Mouse (Mus musculus): Measurements from ENCODE around the gene Sprn.

Sprn gene

GRCm38 (mm10) chr7:140154218-140154927, at the start of gene Sprn:
Sprn (minus strand) TSS chr7:140154877.
- DNase-seq (ENCODE audit: low read depth, low spot score), result peak; percentile 51

- DNase-seq (ENCODE audit: low read depth, low spot score), result no peak
Observed at GRCm38 (mm10) chr7:140201090-140201489, 46.4 kb upstream of the Sprn start.

GRCm38 (mm10) chr7:140196002-140196401, 41.3 kb upstream of the Sprn start:
- DNase-seq (ENCODE audit: low read depth, low spot score), result no peak

GRCm38 (mm10) chr7:140194031-140194430, 39.4 kb upstream of the Sprn start:
- no peak for DNase-seq (ENCODE audit: low read depth, low spot score)

GRCm38 (mm10) chr7:140192851-140193250, 38.2 kb upstream of the Sprn start:
- no peak for DNase-seq (ENCODE audit: low read depth, low spot score)

- DNase-seq (ENCODE audit: low read depth, low spot score), result no peak
Observed at GRCm38 (mm10) chr7:140192445-140192844, 37.8 kb upstream of the Sprn start.

- DNase-seq (ENCODE audit: low read depth, low spot score), result no peak
Observed at GRCm38 (mm10) chr7:140190435-140190834, 35.8 kb upstream of the Sprn start.

GRCm38 (mm10) chr7:140188391-140189328, 34.0 kb upstream of the Sprn start:
- peak; percentile 16 for DNase-seq (ENCODE audit: low read depth, low spot score)

- no peak for DNase-seq (ENCODE audit: low read depth, low spot score)
Observed at GRCm38 (mm10) chr7:140187721-140188390, 33.2 kb upstream of the Sprn start.

GRCm38 (mm10) chr7:140186646-140187620, 32.3 kb upstream of the Sprn start:
- no peak for DNase-seq (ENCODE audit: low read depth, low spot score)

GRCm38 (mm10) chr7:140184206-140184605, 29.5 kb upstream of the Sprn start:
- DNase-seq (ENCODE audit: low read depth, low spot score), result no peak

- DNase-seq (ENCODE audit: low read depth, low spot score), result no peak
Observed at GRCm38 (mm10) chr7:140180692-140181091, 26.0 kb upstream of the Sprn start.

- DNase-seq (ENCODE audit: low read depth, low spot score), result no peak
Observed at GRCm38 (mm10) chr7:140179176-140179575, 24.5 kb upstream of the Sprn start.

- DNase-seq (ENCODE audit: low read depth, low spot score), result no peak
Observed at GRCm38 (mm10) chr7:140172936-140173335, 18.3 kb upstream of the Sprn start, which contains the start of gene Olfr523. Olfr523 (plus strand) TSS chr7:140173217.

GRCm38 (mm10) chr7:140170863-140171262, 16.2 kb upstream of the Sprn start:
- DNase-seq (ENCODE audit: low read depth, low spot score), result no peak

- DNase-seq (ENCODE audit: low read depth, low spot score), result no peak
Observed at GRCm38 (mm10) chr7:140169386-140169785, 14.7 kb upstream of the Sprn start.

- no peak for DNase-seq (ENCODE audit: low read depth, low spot score)
Observed at GRCm38 (mm10) chr7:140167950-140168349, 13.3 kb upstream of the Sprn start.

GRCm38 (mm10) chr7:140164664-140165063, 10.0 kb upstream of the Sprn start, which contains the start of gene Olfr522:
Olfr522 (minus strand) TSS chr7:140164764.
- DNase-seq (ENCODE audit: low read depth, low spot score), result no peak

GRCm38 (mm10) chr7:140160363-140160762, 5.7 kb upstream of the Sprn start:
- DNase-seq (ENCODE audit: low read depth, low spot score), result no peak

GRCm38 (mm10) chr7:140153829-140154217, 854 bp downstream of the Sprn start:
- DNase-seq (ENCODE audit: low read depth, low spot score), result no peak

- no peak for DNase-seq (ENCODE audit: low read depth, low spot score)
Observed at GRCm38 (mm10) chr7:140153383-140153782, 1.3 kb downstream of the Sprn start.
